Mouse (Mus musculus) liver, embryonic 12.5 days (tissue): ENCODE data around the gene Enpp6. TPM values are rescaled to one million over a fixed set of nuclear protein-coding genes. Genes with fewer than 3 reads are reported as not detected.

ENCODE experiments used
- polyA plus RNA-seq: library from polyadenylated mRNA; unstranded; fragments of >200 nt; fragmentation: Nextera tagmentation; extraction: Ambion mirVana; gene quantifications from 2 replicates; pipeline ENCODE4 v1.2.1, GENCODE M21; 2016

Enpp6 gene
- polyA plus RNA-seq, 1 experiment from 2014 or later, result 0.25 TPM

Other genes with a start within 250 kb of the Enpp6 start
- 14.8 and 17.5 TPM in 2 replicates for gene Irf2, start 247.2 kb upstream of the Enpp6 start, polyA plus RNA-seq